Mouse (Mus musculus): ENCODE data around the gene 1190005I06Rik.

1190005I06Rik gene

GRCm38 (mm10) chr8:120666807-120667470 lies 19.5 kb upstream of the 1190005I06Rik start:
- DNase-seq = no peak

DNA sequence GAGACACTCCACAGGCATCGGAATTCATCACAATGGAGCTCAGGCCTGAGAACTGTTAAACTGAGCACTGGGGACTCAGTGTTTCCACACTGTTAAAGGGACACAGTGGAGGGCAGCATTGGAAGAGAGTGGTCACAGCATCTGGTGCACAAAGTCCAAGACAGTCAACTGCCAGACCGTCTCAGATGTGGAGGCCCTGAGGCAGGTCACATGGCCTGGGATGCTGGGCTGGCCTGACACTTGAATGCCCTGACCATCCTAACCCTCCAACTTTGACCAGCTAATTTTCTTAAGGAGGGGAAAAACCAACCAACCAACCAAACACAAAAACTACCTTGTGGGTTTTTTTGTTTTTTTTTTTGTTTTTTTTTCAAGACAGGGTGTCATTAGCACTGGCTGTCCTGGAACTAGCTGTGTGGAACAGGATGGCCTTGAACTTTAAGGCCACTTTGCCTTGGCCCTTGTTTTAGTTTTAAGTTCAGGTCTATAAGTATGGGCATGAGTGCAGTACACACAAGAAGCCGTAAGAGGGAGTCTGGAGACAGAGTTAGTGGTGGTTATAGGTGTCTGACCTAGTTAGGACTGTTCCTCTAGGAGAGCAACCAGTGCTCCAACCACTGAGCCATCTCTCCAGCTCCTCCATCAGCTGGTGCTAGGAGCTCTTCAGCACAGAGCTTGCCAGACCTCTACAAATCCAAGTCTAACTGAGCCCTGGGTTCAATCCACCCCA lies 18.5 kb upstream of the 1190005I06Rik start:
- DNase-seq = no peak

- no peak for DNase-seq
These were observed 17.1 kb upstream of the 1190005I06Rik start for GRCm38 (mm10) chr8:120664566-120664965.

- DNase-seq = no peak
These were observed 10.0 kb upstream of the 1190005I06Rik start for GRCm38 (mm10) chr8:120657415-120657814.

DNA sequence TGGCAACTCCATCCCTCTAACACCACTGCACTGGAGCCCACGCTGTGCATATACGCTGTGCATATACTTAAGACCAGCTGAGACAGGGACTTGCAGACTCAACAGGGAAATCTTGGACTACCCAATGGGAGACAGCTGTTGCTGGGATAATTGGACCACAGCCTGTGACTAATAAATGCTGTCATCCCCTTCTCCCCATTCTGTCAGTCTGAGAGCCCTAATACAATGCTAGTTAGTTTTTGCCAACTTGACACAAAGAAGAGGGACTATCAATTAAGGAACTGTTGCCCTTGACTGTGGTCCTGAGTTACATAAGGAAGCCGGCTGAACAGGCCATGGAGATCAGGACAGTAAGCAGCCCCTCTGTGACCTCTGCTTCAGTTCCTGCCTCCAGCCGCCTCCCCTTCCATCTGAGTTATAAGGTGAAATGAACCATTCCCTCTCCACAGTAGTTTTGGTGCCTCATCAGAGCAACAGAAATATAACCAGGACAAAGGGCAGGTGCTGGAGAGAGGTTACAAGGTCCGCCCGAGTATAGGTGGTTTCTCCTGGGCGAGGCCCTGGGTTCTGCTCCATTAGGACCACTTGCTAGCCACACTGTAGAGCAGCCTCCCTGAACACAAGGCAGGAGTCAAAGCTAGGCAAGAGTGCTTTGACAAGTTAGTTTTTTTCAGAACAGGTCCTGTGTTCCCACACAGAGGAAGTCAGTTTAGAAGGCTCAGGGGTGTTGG lies 9.1 kb upstream of the 1190005I06Rik start:
- peak; percentile 47 for DNase-seq

DNA sequence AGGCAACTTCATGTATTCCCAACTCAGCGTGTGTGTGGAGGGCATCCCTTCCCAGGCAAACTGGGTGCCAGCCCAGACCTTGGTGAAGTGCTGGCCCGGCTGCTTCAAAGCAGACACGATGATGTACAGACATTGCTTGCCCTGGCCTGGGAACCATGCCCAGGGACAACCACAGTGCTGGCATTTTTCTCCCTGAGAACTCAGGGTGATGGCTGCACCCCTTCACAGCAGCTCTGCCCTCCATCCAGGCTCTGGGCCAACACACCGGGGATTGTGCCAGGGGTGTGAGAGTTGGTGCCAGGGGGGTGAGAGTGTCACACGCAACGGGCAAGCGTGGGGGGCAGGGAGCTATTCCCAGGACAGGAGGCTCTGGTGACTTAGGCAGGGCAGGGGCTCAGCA lies 2.8 kb downstream of the 1190005I06Rik start:
- no peak for DNase-seq

DNA sequence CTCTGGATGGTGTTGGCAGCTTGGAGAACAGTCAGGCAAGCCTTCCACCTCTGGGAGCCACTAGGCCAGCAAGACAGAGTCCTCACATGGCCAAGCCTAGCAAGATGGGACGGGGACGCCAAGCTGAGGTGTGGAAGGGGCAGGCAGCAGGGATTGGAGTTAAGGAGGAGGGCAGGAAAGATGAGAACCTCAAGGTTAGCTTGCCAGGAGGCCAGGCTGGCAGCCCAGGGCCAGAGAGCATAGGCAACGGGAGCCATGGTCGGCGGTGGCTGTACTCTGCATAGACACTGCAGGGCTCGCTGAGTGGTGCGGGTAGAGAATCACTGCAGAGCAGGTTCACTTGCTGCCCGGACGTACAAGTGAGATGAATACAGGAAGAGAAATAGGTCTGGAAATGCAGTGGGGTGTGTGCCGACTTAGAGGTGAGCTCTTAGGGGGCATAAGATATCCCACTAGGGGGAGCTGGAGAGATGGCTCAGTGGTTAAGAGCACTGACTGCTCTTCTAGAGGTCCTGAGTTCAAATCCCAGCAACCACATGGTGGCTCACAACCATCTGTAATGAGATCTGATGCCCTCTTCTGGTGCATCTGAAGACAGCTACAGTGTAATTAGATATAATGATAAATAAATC lies 5.3 kb downstream of the 1190005I06Rik start:
- no peak for DNase-seq

DNA sequence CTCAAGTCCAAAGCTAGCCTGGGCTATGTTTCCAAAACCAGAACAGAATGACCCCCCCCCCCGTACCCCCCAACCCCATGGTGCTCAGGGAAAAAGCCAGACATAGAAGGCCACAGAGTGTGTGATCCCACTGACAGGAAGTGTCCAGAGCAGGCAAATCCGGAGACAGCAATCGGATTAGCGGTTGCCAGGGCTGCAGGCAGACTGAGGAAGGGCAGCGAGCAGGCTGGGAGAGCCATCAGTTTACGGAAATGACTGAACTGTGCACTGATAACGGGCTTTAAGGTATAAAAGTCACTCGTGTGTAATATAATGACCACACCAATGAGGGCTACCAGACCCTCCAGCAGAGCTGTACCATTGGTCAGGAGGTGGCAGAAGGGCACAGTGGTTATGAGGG lies 6.2 kb downstream of the 1190005I06Rik start:
- peak; percentile 71 for DNase-seq

DNA sequence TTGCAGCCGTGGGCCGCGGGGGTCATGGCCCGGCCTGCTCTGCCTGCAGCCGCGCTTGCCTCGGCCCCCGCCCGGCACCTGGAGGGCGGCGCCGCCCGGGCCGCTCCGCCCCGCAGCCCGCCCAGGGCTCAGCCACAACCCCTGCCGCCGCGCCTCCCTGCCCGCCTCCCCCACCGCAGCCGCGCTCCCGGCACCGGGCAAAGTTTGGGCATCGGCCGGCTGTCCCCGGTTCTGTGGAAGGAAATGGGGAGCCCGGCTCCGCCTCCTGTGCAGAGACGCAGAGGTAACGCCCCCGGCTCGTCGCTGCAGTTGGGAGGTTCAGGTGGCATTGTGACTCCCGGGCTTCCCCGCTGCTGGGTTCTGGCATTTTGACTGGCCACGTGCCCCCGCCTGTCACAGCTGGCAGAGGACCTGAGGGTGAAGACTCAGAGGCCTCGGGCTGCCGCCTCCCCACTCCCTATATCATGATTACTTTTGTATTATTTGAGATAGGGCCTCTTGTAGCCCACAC lies 13.0 kb downstream of the 1190005I06Rik start:
- DNase-seq = peak; percentile 56

- DNase-seq = peak; percentile 45
These were observed 13.7 kb downstream of the 1190005I06Rik start for GRCm38 (mm10) chr8:120633665-120634271.

- DNase-seq = peak; percentile 42
These were observed 14.3 kb downstream of the 1190005I06Rik start for GRCm38 (mm10) chr8:120632969-120633664.

DNA sequence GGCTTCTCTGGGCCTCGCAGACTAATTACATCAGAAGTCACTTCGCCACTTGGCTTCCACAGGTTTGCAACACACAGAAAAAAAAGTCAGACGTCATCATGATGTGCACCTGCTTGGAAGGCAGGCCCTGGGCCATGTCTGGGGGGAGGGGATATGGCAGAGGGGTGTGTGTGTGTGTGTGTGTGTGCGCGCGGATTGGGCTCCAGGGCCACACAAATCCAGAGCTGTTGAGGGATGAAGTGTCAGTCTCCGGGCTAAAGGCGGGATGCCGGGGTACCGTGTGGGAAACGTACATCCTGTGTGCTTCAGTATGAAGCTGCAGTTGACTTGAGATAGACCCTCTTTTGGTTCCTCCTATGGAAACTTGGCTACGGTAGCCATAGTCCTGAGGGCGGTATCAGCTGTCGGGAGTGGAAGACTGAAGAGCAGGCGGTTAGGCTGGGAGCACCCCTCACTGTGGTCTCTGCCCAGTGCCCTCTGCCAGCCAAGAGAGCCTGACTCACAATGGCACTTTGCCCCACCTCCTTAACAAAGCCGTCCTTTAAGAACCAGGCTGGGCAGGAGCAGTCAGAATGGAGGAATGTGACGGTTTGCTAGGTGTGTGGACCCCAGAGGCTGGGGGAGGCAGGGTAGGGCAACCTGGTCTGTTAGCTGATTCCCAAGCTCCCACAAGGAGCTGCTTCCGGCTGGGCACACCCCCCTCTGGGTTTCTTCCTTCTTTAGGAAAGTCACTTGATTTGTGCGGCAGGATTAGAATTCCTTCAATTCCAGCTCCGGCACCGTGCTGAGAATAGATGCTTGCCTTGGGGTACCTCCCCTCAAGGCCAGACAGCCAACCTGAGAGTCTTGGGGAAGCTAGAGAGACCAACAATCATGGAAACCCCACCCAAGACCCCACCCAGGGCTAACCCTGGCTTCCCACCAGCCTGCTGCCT lies 15.7 kb downstream of the 1190005I06Rik start:
- no peak for DNase-seq

- DNase-seq = no peak
These were observed 16.6 kb downstream of the 1190005I06Rik start for GRCm38 (mm10) chr8:120630848-120631247.

DNA sequence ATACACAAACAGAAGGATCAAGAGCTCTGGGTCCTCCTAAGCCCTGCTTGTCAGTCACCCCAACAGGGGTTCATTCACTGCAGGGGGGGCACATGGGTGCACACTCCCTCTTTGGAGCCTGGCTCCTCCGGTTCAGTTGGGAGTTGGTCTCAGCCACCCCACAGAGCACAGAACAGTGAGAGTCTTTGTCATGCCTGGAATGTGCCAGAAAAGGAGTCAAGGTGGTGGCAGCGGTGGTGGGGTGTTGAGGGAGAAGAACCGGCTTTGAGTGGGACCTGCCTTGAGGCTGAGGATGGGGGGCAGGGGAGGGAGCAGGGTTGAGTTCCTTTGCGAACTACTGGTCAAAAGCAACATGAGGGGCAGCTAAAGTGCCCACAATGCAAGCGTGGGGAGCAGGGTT lies 17.4 kb downstream of the 1190005I06Rik start:
- no peak for DNase-seq

- no peak for DNase-seq
These were observed 20.1 kb downstream of the 1190005I06Rik start for GRCm38 (mm10) chr8:120627298-120627697.

DNA sequence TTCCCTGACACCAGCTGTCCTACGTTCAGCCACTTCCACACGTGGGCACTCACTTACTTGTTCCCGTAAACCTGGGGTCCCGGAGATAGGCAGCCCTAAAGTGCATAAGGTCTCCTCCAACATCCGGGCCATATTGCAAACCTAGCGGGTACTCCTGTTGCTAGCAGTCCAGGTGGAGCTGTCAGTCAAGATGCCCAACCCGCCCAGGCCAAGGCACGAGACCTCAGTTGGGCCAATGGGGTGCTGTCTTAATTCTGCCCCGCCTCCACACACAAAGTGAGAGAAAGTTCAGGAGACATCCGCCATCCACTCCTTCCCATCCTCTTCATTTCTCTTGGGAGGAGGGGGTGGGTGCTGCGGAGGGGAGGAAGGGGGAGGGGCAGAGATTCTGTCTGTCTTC lies 21.0 kb downstream of the 1190005I06Rik start:
- no peak for DNase-seq

DNA sequence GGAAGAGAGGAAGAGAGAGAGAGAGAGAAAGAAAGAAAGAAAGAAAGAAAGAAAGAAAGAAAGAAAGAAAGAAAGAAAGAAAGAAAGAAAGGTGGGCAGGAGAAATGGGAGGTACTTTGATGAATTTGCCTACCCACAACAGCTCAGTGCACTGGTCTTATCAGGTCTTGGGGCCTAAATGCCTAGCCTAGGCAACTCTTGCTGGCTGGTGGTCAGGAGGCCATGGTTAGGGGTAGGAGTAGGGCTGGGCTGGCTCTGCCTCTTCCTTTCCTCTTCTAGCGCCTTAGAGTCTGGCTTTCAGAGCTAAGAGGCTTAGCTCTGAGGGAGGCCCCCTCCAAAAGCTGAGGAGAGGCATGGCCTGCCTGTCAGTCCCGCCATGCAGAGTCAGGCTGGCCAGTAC lies 23.8 kb downstream of the 1190005I06Rik start:
- DNase-seq = peak; percentile 55

GRCm38 (mm10) chr8:120622161-120622560 lies 25.3 kb downstream of the 1190005I06Rik start:
- DNase-seq = peak; percentile 75

DNA sequence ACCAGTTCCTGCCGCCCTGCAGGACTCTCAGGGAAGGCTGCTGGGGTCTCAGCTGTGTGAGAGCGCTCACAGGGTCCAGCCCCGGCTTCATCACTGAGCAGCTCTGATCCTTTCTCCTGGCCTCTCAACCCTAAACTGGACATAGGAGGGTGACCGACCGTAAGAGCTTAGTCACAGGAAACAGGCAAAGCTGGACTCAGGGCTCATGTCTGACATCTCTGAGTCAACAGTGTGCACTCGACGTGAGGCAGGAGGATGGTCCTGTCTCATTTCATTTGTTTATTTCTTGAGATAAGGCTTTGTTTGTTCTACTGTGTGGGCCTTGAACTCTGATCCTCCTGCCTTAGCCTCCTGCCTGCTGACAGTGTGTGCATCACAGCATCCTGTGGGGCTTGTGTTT lies 27.0 kb downstream of the 1190005I06Rik start:
- DNase-seq = no peak

- DNase-seq = peak; percentile 45
These were observed 27.9 kb downstream of the 1190005I06Rik start for GRCm38 (mm10) chr8:120619235-120620180.

All from retina, postnatal 1 day (tissue).